Mouse (Mus musculus) MN1 (cell line): ENCODE results near the gene Hcn3.

Source experiments
- DNase-seq: peaks from one replicate; pipeline ENCODE4 v3.0.0-alpha.2; 2016; ENCODE audit warnings: low spot score

Hcn3 gene

DNA sequence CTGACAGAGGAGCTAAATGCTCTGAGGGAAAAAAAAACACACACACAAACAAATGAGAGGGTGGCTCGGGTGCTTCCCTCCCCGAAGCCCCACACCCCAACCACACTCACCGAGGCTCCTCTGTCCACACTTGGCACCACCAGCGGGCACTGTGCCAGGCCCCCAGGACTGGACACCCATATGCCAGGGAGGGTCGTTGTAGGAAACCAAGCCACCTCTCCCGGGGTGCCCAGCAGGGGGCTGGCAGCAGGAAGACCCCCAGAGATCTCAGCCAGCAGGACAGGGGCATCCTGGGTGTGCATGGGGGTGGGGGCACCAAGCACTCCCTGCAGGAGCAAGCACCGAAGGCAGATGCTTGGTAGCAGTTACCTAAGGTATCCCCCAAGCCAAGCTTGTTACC lies 59.2 kb downstream of the Hcn3 start, which contains the start of gene Gm43738:
TSS of gene Gm43738 (minus strand) at position 289 of the 400 bp plus-strand sequence.
- peak; percentile 34 for DNase-seq
